Mouse (Mus musculus): ENCODE data around the gene Foxo3.

Gene Foxo3

GRCm38 (mm10) chr10:42275871-42276501 lies 569 bp downstream of the Foxo3 start:
- peak; percentile 74 for DNase-seq (ENCODE audit: low read depth, low spot score)

- peak; percentile 43 for DNase-seq (ENCODE audit: low read depth, low spot score)
These were observed 1.1 kb downstream of the Foxo3 start for GRCm38 (mm10) chr10:42275401-42275870.

- DNase-seq (ENCODE audit: low read depth, low spot score), result no peak
These were observed 1.7 kb downstream of the Foxo3 start for GRCm38 (mm10) chr10:42274712-42275400.

- peak; percentile 82 for DNase-seq (ENCODE audit: low read depth, low spot score)
These were observed 2.5 kb downstream of the Foxo3 start for GRCm38 (mm10) chr10:42273760-42274691.

GRCm38 (mm10) chr10:42273403-42273759 lies 3.2 kb downstream of the Foxo3 start:
- DNase-seq (ENCODE audit: low read depth, low spot score), result no peak

- DNase-seq (ENCODE audit: low read depth, low spot score), result no peak
These were observed 4.9 kb downstream of the Foxo3 start for GRCm38 (mm10) chr10:42271454-42272230.

GRCm38 (mm10) chr10:42270277-42271083 lies 6.1 kb downstream of the Foxo3 start:
- DNase-seq (ENCODE audit: low read depth, low spot score), result no peak

- DNase-seq (ENCODE audit: low read depth, low spot score), result peak; percentile 78
These were observed 7.1 kb downstream of the Foxo3 start for GRCm38 (mm10) chr10:42269281-42270025.

GRCm38 (mm10) chr10:42267811-42268545 lies 8.6 kb downstream of the Foxo3 start:
- DNase-seq (ENCODE audit: low read depth, low spot score), result no peak

GRCm38 (mm10) chr10:42265021-42265689 lies 11.4 kb downstream of the Foxo3 start:
- no peak for DNase-seq (ENCODE audit: low read depth, low spot score)

GRCm38 (mm10) chr10:42264195-42264594 lies 12.4 kb downstream of the Foxo3 start:
- DNase-seq (ENCODE audit: low read depth, low spot score), result no peak

- DNase-seq (ENCODE audit: low read depth, low spot score), result no peak
These were observed 12.9 kb downstream of the Foxo3 start for GRCm38 (mm10) chr10:42263701-42264100.

- no peak for DNase-seq (ENCODE audit: low read depth, low spot score)
These were observed 14.5 kb downstream of the Foxo3 start for GRCm38 (mm10) chr10:42262061-42262460.

- no peak for DNase-seq (ENCODE audit: low read depth, low spot score)
These were observed 15.5 kb downstream of the Foxo3 start for GRCm38 (mm10) chr10:42261103-42261502.

GRCm38 (mm10) chr10:42260523-42260922 lies 16.0 kb downstream of the Foxo3 start:
- DNase-seq (ENCODE audit: low read depth, low spot score), result no peak

- no peak for DNase-seq (ENCODE audit: low read depth, low spot score)
These were observed 17.0 kb downstream of the Foxo3 start for GRCm38 (mm10) chr10:42259602-42260001.

GRCm38 (mm10) chr10:42257985-42258384 lies 18.6 kb downstream of the Foxo3 start:
- no peak for DNase-seq (ENCODE audit: low read depth, low spot score)

- no peak for DNase-seq (ENCODE audit: low read depth, low spot score)
These were observed 21.8 kb downstream of the Foxo3 start for GRCm38 (mm10) chr10:42254788-42255187.

All from R1 (cell line).